Mouse (Mus musculus): ENCODE results near the gene Gna14. TPM values are rescaled to one million over a fixed set of nuclear protein-coding genes. Genes with fewer than 3 reads are reported as not detected.

The Gna14 gene
- polyA plus RNA-seq, 1 experiment from 2014 or later: 0.73 TPM

- ATAC-seq: no peak
- Histone ChIP-seq H3K36me3 (ENCODE audit: control insufficient read depth, insufficient read depth, low read length) (no peaks in the 10 kb centered on the region), H3K27me3 (ENCODE audit: control insufficient read depth, insufficient read depth, low read depth, low read length) (no peaks in the 10 kb centered on the region), H3K9me3 (replicated peaks; ENCODE audit: control insufficient read depth, low read length, poor library complexity, severe bottlenecking) (no peaks in the 10 kb centered on the region), H3K4me3 (ENCODE audit: low read depth, low read length) (no peak overlapping the region), H3K27ac (ENCODE audit: low read length) (no peak overlapping the region), H3K4me2 (ENCODE audit: low read length) (no peak overlapping the region), H3K4me1 (ENCODE audit: control insufficient read depth, insufficient read depth, low read length) (peaks cover 5% of the 10 kb centered on the region; the same call in 1 of the 2 replicates), H3K9ac (ENCODE audit: low read depth, low read length) (no peak overlapping the region)
- WGBS: 79% methylated on average over 9 of the region's 9 CpGs
Measured at GRCm38 (mm10) chr19:16462461-16462860, 26.9 kb downstream of the Gna14 start.

- H3K36me3 ChIP-seq (ENCODE audit: control insufficient read depth, insufficient read depth, low read length): no peaks in the 10 kb centered on the region
- no peak overlapping the region for H3K27ac ChIP-seq (ENCODE audit: low read length)
- no peaks in the 10 kb centered on the region for H3K9me3 ChIP-seq (replicated peaks; ENCODE audit: control insufficient read depth, low read length, poor library complexity, severe bottlenecking)
- 81% methylated on average over 4 of the region's 4 CpGs for WGBS
- no peak for ATAC-seq
- H3K4me2 ChIP-seq (ENCODE audit: low read length): no peak overlapping the region
- no peak overlapping the region for H3K9ac ChIP-seq (ENCODE audit: low read depth, low read length)
- H3K4me3 ChIP-seq (ENCODE audit: low read depth, low read length): no peak overlapping the region
- H3K27me3 ChIP-seq (ENCODE audit: control insufficient read depth, insufficient read depth, low read depth, low read length): no peaks in the 10 kb centered on the region
- peaks cover 5% of the 10 kb centered on the region; the same call in 1 of the 2 replicates for H3K4me1 ChIP-seq (ENCODE audit: control insufficient read depth, insufficient read depth, low read length)
Measured at GRCm38 (mm10) chr19:16464730-16465129, 29.2 kb downstream of the Gna14 start.

- no peaks in the 10 kb centered on the region for H3K4me1 ChIP-seq (ENCODE audit: control insufficient read depth, insufficient read depth, low read length)
- no peak overlapping the region for H3K9ac ChIP-seq (ENCODE audit: low read depth, low read length)
- H3K4me2 ChIP-seq (ENCODE audit: low read length): no peak overlapping the region
- H3K9me3 ChIP-seq (replicated peaks; ENCODE audit: control insufficient read depth, low read length, poor library complexity, severe bottlenecking): 0 out of 2 replicates have a peak, but pooled peaks cover 2% of the 10 kb centered on the region
- no peaks in the 10 kb centered on the region for H3K36me3 ChIP-seq (ENCODE audit: control insufficient read depth, insufficient read depth, low read length)
- ATAC-seq: no peak
- H3K27ac ChIP-seq (ENCODE audit: low read length): no peak overlapping the region
- H3K27me3 ChIP-seq (ENCODE audit: control insufficient read depth, insufficient read depth, low read depth, low read length): no peaks in the 10 kb centered on the region
- no peak overlapping the region for H3K4me3 ChIP-seq (ENCODE audit: low read depth, low read length)
- 70% methylated on average over 2 of the region's 2 CpGs for WGBS
Measured at GRCm38 (mm10) chr19:16468756-16469374, 33.3 kb downstream of the Gna14 start.

GRCm38 (mm10) chr19:16472655-16473054 lies 37.1 kb downstream of the Gna14 start:
- Histone ChIP-seq H3K4me1 (ENCODE audit: control insufficient read depth, insufficient read depth, low read length) (no peaks in the 10 kb centered on the region), H3K4me2 (ENCODE audit: low read length) (no peak overlapping the region)

GRCm38 (mm10) chr19:16477314-16477946 lies 41.9 kb downstream of the Gna14 start:
- Histone ChIP-seq H3K4me1 (ENCODE audit: control insufficient read depth, insufficient read depth, low read length) (no peaks in the 10 kb centered on the region), H3K27me3 (ENCODE audit: control insufficient read depth, insufficient read depth, low read depth, low read length) (no peaks in the 10 kb centered on the region), H3K4me3 (ENCODE audit: low read depth, low read length) (no peak overlapping the region), H3K27ac (ENCODE audit: low read length) (no peak overlapping the region), H3K9ac (ENCODE audit: low read depth, low read length) (no peak overlapping the region), H3K9me3 (replicated peaks; ENCODE audit: control insufficient read depth, low read length, poor library complexity, severe bottlenecking) (0 out of 2 replicates have a peak, but pooled peaks cover 2% of the 10 kb centered on the region), H3K4me2 (ENCODE audit: low read length) (no peak overlapping the region), H3K36me3 (ENCODE audit: control insufficient read depth, insufficient read depth, low read length) (no peaks in the 10 kb centered on the region)
- no peak for ATAC-seq
- WGBS: 78% methylated on average over 12 of the region's 12 CpGs

More at GRCm38 (mm10) chr19:16472655-16473054, 37.1 kb downstream of the Gna14 start:
- Histone ChIP-seq H3K36me3 (ENCODE audit: control insufficient read depth, insufficient read depth, low read length) (no peaks in the 10 kb centered on the region), H3K9ac (ENCODE audit: low read depth, low read length) (no peak overlapping the region), H3K4me3 (ENCODE audit: low read depth, low read length) (no peak overlapping the region), H3K27me3 (ENCODE audit: control insufficient read depth, insufficient read depth, low read depth, low read length) (no peaks in the 10 kb centered on the region), H3K27ac (ENCODE audit: low read length) (no peak overlapping the region), H3K9me3 (replicated peaks; ENCODE audit: control insufficient read depth, low read length, poor library complexity, severe bottlenecking) (0 out of 2 replicates have a peak, but pooled peaks cover 2% of the 10 kb centered on the region)
- ATAC-seq: no peak
- 83% methylated on average over 5 of the region's 5 CpGs for WGBS

GRCm38 (mm10) chr19:16478186-16478607 lies 42.6 kb downstream of the Gna14 start:
- 83% methylated on average over 8 of the region's 8 CpGs for WGBS
- Histone ChIP-seq H3K4me2 (ENCODE audit: low read length) (no peak overlapping the region), H3K36me3 (ENCODE audit: control insufficient read depth, insufficient read depth, low read length) (no peaks in the 10 kb centered on the region), H3K27me3 (ENCODE audit: control insufficient read depth, insufficient read depth, low read depth, low read length) (no peaks in the 10 kb centered on the region), H3K4me1 (ENCODE audit: control insufficient read depth, insufficient read depth, low read length) (no peaks in the 10 kb centered on the region), H3K9me3 (replicated peaks; ENCODE audit: control insufficient read depth, low read length, poor library complexity, severe bottlenecking) (0 out of 2 replicates have a peak, but pooled peaks cover 2% of the 10 kb centered on the region), H3K27ac (ENCODE audit: low read length) (no peak overlapping the region), H3K4me3 (ENCODE audit: low read depth, low read length) (no peak overlapping the region), H3K9ac (ENCODE audit: low read depth, low read length) (no peak overlapping the region)
- no peak for ATAC-seq

GRCm38 (mm10) chr19:16482047-16482446 lies 46.5 kb downstream of the Gna14 start:
- H3K27ac ChIP-seq (ENCODE audit: low read length): no peak overlapping the region
- no peaks in the 10 kb centered on the region for H3K9me3 ChIP-seq (replicated peaks; ENCODE audit: control insufficient read depth, low read length, poor library complexity, severe bottlenecking)
- no peak for ATAC-seq
- H3K36me3 ChIP-seq (ENCODE audit: control insufficient read depth, insufficient read depth, low read length): no peaks in the 10 kb centered on the region
- no peaks in the 10 kb centered on the region for H3K4me1 ChIP-seq (ENCODE audit: control insufficient read depth, insufficient read depth, low read length)
- H3K27me3 ChIP-seq (ENCODE audit: control insufficient read depth, insufficient read depth, low read depth, low read length): no peaks in the 10 kb centered on the region
- no peak overlapping the region for H3K4me2 ChIP-seq (ENCODE audit: low read length)
- H3K9ac ChIP-seq (ENCODE audit: low read depth, low read length): no peak overlapping the region
- no peak overlapping the region for H3K4me3 ChIP-seq (ENCODE audit: low read depth, low read length)
- 85% methylated on average over 3 of the region's 3 CpGs for WGBS

GRCm38 (mm10) chr19:16484237-16484636 lies 48.7 kb downstream of the Gna14 start:
- Histone ChIP-seq H3K4me2 (ENCODE audit: low read length) (no peak overlapping the region), H3K27ac (ENCODE audit: low read length) (no peak overlapping the region), H3K9me3 (replicated peaks; ENCODE audit: control insufficient read depth, low read length, poor library complexity, severe bottlenecking) (no peaks in the 10 kb centered on the region), H3K36me3 (ENCODE audit: control insufficient read depth, insufficient read depth, low read length) (no peaks in the 10 kb centered on the region), H3K4me1 (ENCODE audit: control insufficient read depth, insufficient read depth, low read length) (no peaks in the 10 kb centered on the region), H3K27me3 (ENCODE audit: control insufficient read depth, insufficient read depth, low read depth, low read length) (no peaks in the 10 kb centered on the region), H3K9ac (ENCODE audit: low read depth, low read length) (no peak overlapping the region), H3K4me3 (ENCODE audit: low read depth, low read length) (no peak overlapping the region)
- 90% methylated on average over 10 of the region's 10 CpGs for WGBS
- ATAC-seq: no peak

GRCm38 (mm10) chr19:16484671-16485070 lies 49.1 kb downstream of the Gna14 start:
- 66% methylated on average over 5 of the region's 5 CpGs for WGBS
- H3K36me3 ChIP-seq (ENCODE audit: control insufficient read depth, insufficient read depth, low read length): no peaks in the 10 kb centered on the region
- no peak for ATAC-seq
- H3K27ac ChIP-seq (ENCODE audit: low read length): no peak overlapping the region
- no peaks in the 10 kb centered on the region for H3K27me3 ChIP-seq (ENCODE audit: control insufficient read depth, insufficient read depth, low read depth, low read length)
- no peaks in the 10 kb centered on the region for H3K9me3 ChIP-seq (replicated peaks; ENCODE audit: control insufficient read depth, low read length, poor library complexity, severe bottlenecking)
- H3K4me3 ChIP-seq (ENCODE audit: low read depth, low read length): no peak overlapping the region
- H3K4me1 ChIP-seq (ENCODE audit: control insufficient read depth, insufficient read depth, low read length): no peaks in the 10 kb centered on the region
- H3K9ac ChIP-seq (ENCODE audit: low read depth, low read length): no peak overlapping the region
- no peak overlapping the region for H3K4me2 ChIP-seq (ENCODE audit: low read length)

Data from midbrain, embryonic 16.5 days (tissue).